Mouse (Mus musculus) Patski (cell line): ENCODE data around the gene Fam222a. TPM values are rescaled to one million over a fixed set of nuclear protein-coding genes. Genes with fewer than 3 reads are reported as not detected.

ENCODE experiments used
- ATAC-seq: fragments of 100-300 bp; one replicate; pipeline ENCODE4 v1.8.0; 2021
- CTCF ChIA-PET: fragments of 350-600 bp; sonication (Branson Sonifier 250); formaldehyde crosslinking; loops from one replicate; lab custom pipeline; 2022; ENCODE audit warnings: inconsistent platforms; lab: Charles Lee
- POLR2A ChIA-PET: fragments of 350-600 bp; sonication (Branson Sonifier 250); formaldehyde crosslinking; loops from one replicate; lab custom pipeline; 2022; ENCODE audit warnings: antibody characterized with exemption, inconsistent platforms; lab: Charles Lee
- DNase-seq: peaks from one replicate; pipeline ENCODE4 v3.0.0-alpha.2; 2011; ENCODE audit warnings: low read depth, low spot score
- H3K27me3 ChIP-seq: fragments of 371-371 bp; one replicate; pipeline ENCODE4 v1.5.1; 2021
- CTCF ChIP-seq: fragments of 100-300 bp; IDR thresholded peaks from one replicate; pipeline ENCODE4 v1.5.1; 2021
- in situ Hi-C: fragments of 300-500 bp; cut with MboI; formaldehyde crosslinking; loops from 3 replicates; pipeline ENCODE4 v1.11.1; 2018; ENCODE audit warnings: low pct_unique_long_range_greater_than_20kb, mixed read lengths
- polyA plus RNA-seq: library from polyadenylated mRNA; unstranded; gene quantifications from one replicate; pipeline ENCODE4 v1.2.3, GENCODE M21; 2021

The Fam222a gene
- polyA plus RNA-seq, 1 experiment from 2014 or later = 2.1 TPM

- in situ Hi-C loops = no loop called here
- no peak for TF ChIP-seq CTCF
- ChIA-PET CTCF (interaction anchor here (2.6 kb wide), 1 partner anchor 11 kb away, joined by 7 read pairs; no protein-coding TSS in a partner anchor), POLR2A (no interaction called here)
- DNase-seq = no peak
- H3K27me3 ChIP-seq = no peaks in the 10 kb centered on the region
- no peak for ATAC-seq
Observed at GRCm38 (mm10) chr5:114583046-114583445, 15.2 kb downstream of the Fam222a start.

GRCm38 (mm10) chr5:114583490-114584175 lies 15.8 kb downstream of the Fam222a start:
- CTCF ChIA-PET = interaction anchor here (2.6 kb wide), 1 partner anchor 11 kb away, joined by 7 read pairs; no protein-coding TSS in a partner anchor
- no peaks in the 10 kb centered on the region for H3K27me3 ChIP-seq
- POLR2A ChIA-PET = no interaction called here
- in situ Hi-C loops = no loop called here
- ATAC-seq (no peak), DNase-seq (no peak)
- TF ChIP-seq CTCF = no peak

- ChIA-PET CTCF (interaction anchor here (1.3 to 1.5 kb wide), 2 partner anchors 16 to 123 kb away, joined by 5 read pairs; no protein-coding TSS in a partner anchor), POLR2A (no interaction called here)
- no peaks in the 10 kb centered on the region for H3K27me3 ChIP-seq
- DNase-seq = no peak
- no peak for TF ChIP-seq CTCF
- in situ Hi-C loops = no loop called here
- no peak for ATAC-seq
Observed at GRCm38 (mm10) chr5:114584293-114585104, 16.7 kb downstream of the Fam222a start.

- TF ChIP-seq CTCF = no peak
- H3K27me3 ChIP-seq = no peaks in the 10 kb centered on the region
Observed at GRCm38 (mm10) chr5:114585682-114586081, 17.9 kb downstream of the Fam222a start.

GRCm38 (mm10) chr5:114587908-114588307 lies 20.1 kb downstream of the Fam222a start:
- ChIA-PET CTCF (interaction anchor here (1.0 to 1.9 kb wide), 3 partner anchors 13 to 279 kb away, joined by 4 to 5 read pairs (median 4); no protein-coding TSS in a partner anchor), POLR2A (interaction anchor here (1.1 kb wide), 1 partner anchor 19 kb away, joined by 5 read pairs; no protein-coding TSS in a partner anchor)
- no peak for TF ChIP-seq CTCF
- DNase-seq (no peak), ATAC-seq (no peak)
- no peaks in the 10 kb centered on the region for H3K27me3 ChIP-seq
- in situ Hi-C loops = no loop called here

More at GRCm38 (mm10) chr5:114585682-114586081, 17.9 kb downstream of the Fam222a start:
- DNase-seq = no peak
- no peak for ATAC-seq
- POLR2A ChIA-PET = interaction anchor here (0.7 kb wide), 1 partner anchor 34 kb away, joined by 4 read pairs; no protein-coding TSS in a partner anchor
- CTCF ChIA-PET = interaction anchor here (0.6 to 1.5 kb wide), 5 partner anchors 11 to 125 kb away, joined by 3 to 5 read pairs (median 4); no protein-coding TSS in a partner anchor
- in situ Hi-C loops = no loop called here

GRCm38 (mm10) chr5:114588416-114588815 lies 20.6 kb downstream of the Fam222a start:
- ChIA-PET CTCF (interaction anchor here (1.0 to 1.9 kb wide), 4 partner anchors 9 to 37 kb away, joined by 4 to 5 read pairs (median 4); partner anchors contain the start of gene Fam222a), POLR2A (interaction anchor here (1.1 kb wide), 1 partner anchor 20 kb away, joined by 5 read pairs; no protein-coding TSS in a partner anchor)
- no peak for TF ChIP-seq CTCF
- ATAC-seq = no peak
- DNase-seq = no peak
- no peaks in the 10 kb centered on the region for H3K27me3 ChIP-seq
- in situ Hi-C loops = no loop called here

GRCm38 (mm10) chr5:114589026-114589425 lies 21.2 kb downstream of the Fam222a start:
- DNase-seq (peak; percentile 53), ATAC-seq (peak; percentile 37)
- no peak for TF ChIP-seq CTCF
- no peaks in the 10 kb centered on the region for H3K27me3 ChIP-seq
- ChIA-PET POLR2A (interaction anchor here (1.1 kb wide), 1 partner anchor 20 kb away, joined by 5 read pairs; no protein-coding TSS in a partner anchor), CTCF (interaction anchor here (0.9 to 1.9 kb wide), 5 partner anchors 10 to 37 kb away, joined by 3 to 5 read pairs (median 4); partner anchors contain the start of gene Fam222a)
- in situ Hi-C loops = no loop called here

- CTCF ChIA-PET = interaction anchor here (0.9 to 1.9 kb wide), 4 partner anchors 10 to 36 kb away, joined by 3 to 5 read pairs (median 4); partner anchors contain the start of gene Fam222a
- no peak for TF ChIP-seq CTCF
- no peaks in the 10 kb centered on the region for H3K27me3 ChIP-seq
- in situ Hi-C loops = no loop called here
- DNase-seq (no peak), ATAC-seq (peak; percentile 42)
- POLR2A ChIA-PET = interaction anchor here (0.7 kb wide), 1 partner anchor 22 kb away, joined by 3 read pairs; the partner anchor contains the start of gene Fam222a
Observed at GRCm38 (mm10) chr5:114589454-114589853, 21.6 kb downstream of the Fam222a start.

- TF ChIP-seq CTCF = no peak
- DNase-seq (no peak), ATAC-seq (no peak)
- in situ Hi-C loops = no loop called here
- CTCF ChIA-PET = interaction anchor here (0.9 to 1.8 kb wide), 4 partner anchors 11 to 22 kb away, joined by 3 to 4 read pairs (median 3); partner anchors contain the start of gene Fam222a
- POLR2A ChIA-PET = interaction anchor here (0.7 kb wide), 1 partner anchor 23 kb away, joined by 3 read pairs; the partner anchor contains the start of gene Fam222a
- no peaks in the 10 kb centered on the region for H3K27me3 ChIP-seq
Observed at GRCm38 (mm10) chr5:114590043-114590913, 22.5 kb downstream of the Fam222a start.
